Comparison of ENCODE assay signal across 8 mouse cellular contexts in the genomic region with DNA sequence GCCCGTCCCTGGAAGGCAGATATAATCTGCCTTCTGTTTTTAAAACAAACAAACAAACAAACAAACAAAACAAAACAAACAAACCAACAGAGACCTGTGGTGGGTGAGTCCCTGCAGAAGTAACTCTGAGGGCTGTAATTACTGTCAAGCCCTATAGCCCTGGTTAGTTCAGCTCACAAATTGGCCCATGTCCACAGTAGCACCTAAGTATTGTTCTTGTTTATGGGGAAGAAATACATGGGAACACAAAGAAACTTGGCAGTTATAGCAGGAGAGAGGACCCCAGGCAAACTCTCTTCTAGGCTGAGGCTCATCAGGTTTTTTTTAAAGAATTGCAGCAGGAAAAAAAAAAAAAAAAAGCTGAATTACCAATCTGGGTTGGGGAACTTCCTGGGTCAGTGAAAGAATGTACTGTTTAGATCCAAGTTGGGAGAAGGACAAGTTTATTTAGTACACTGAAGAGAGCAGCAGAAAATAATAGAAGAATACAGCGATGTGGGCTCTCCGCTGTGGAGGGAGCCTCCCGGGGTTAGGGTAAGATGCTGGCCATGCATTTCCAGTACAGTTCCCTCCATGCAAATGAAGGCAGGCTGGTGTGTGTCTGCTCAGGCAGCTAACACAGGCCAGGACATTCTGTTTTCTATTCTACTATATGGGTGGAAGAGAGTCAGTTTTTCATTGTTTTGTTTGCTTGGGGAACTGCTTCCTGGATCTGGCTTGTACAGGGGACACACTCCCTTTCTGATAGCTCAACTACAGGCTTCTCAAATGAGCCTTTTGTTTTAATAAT. TPM values are rescaled to one million over a fixed set of nuclear protein-coding genes. Genes with fewer than 3 reads are reported as not detected.
A peak's percentile ranks its signal among the peaks of the same experiment; 100 is the strongest.
DNase-seq lines count a peak whose midpoint lies in the region; ATAC-seq and TF ChIP-seq lines count a peak whose summit lies in the region.

No protein-coding gene starts in this region.

- dilution Hi-C loops in CH12.LX (cut with MboI; ENCODE audit: extremely low pct_ligation_motif_present, extremely low pct_unique_long_range_greater_than_20kb, low sequenced_read_pairs) = no loop called here

- H3K79me2 ChIP-seq in CH12.LX (replicated peaks; ENCODE audit: control insufficient read depth, extremely low read depth, insufficient read depth, poor library complexity, severe bottlenecking) = no peaks in the 10 kb centered on the region

- TF ChIP-seq EP300 in CH12.LX (IDR thresholded peaks at IDR 0.05; ENCODE audit: low read length) = 0 out of 2 replicates have a peak, but pooled peaks have one; percentile 38

- 0 out of 2 replicates have a peak, but pooled peaks have one; percentile 19 for TF ChIP-seq POLR2A in CH12.LX (IDR thresholded peaks at IDR 0.05; ENCODE audit: low read depth, low read length)
- no peak; the same call in 1 of the 2 replicates for TF ChIP-seq POLR2A in embryonic fibroblast, embryonic 13.5 days (IDR thresholded peaks at IDR 0.05; ENCODE audit: low read depth, low read length)

- H3K9me3 ChIP-seq in hindbrain, embryonic 15.5 days = no peaks in the 10 kb centered on the region
- H3K9me3 ChIP-seq in hindbrain, embryonic 11.5 days (ENCODE audit: control insufficient read depth, low read length) = no peaks in the 10 kb centered on the region
- H3K9me3 ChIP-seq in CH12.LX (replicated peaks; ENCODE audit: low read length) = peaks cover 3% of the 10 kb centered on the region
- H3K9me3 ChIP-seq in limb, embryonic 13.5 days = no peaks in the 10 kb centered on the region

- no peak for TF ChIP-seq CTCF in CH12.LX (conservative IDR thresholded peaks at IDR 0.05 in 1 of 2, IDR thresholded peaks at IDR 0.05 in 1 of 2; ENCODE audit: low read depth in 2 of 2, low read length in 2 of 2)
- TF ChIP-seq CTCF in embryonic fibroblast, embryonic 13.5 days (IDR thresholded peaks at IDR 0.05; ENCODE audit: borderline replicate concordance, insufficient read depth, low read length) = no peak

- peak overlapping the region; percentile 58 for H3K27ac ChIP-seq in hindbrain, embryonic 15.5 days (replicated peaks)
- H3K27ac ChIP-seq in hindbrain, embryonic 11.5 days (ENCODE audit: low read depth, low read length) = no peak overlapping the region
- peak overlapping the region; percentile 31 for H3K27ac ChIP-seq in CH12.LX (ENCODE audit: insufficient read depth, low read depth)
- H3K27ac ChIP-seq in embryonic fibroblast, embryonic 13.5 days (ENCODE audit: insufficient read depth, low read length) = peak overlapping the region; percentile 78
- H3K27ac ChIP-seq in limb, embryonic 13.5 days = peak overlapping the region; percentile 7; the same call in 1 of the 2 replicates

- peaks cover 7% of the 10 kb centered on the region for H3K4me1 ChIP-seq in hindbrain, embryonic 15.5 days (replicated peaks)
- no peaks in the 10 kb centered on the region for H3K4me1 ChIP-seq in hindbrain, embryonic 11.5 days (replicated peaks; ENCODE audit: control insufficient read depth, insufficient read depth, low read length)
- peaks cover 37 to 69% of the 10 kb centered on the region in 2 experiments for H3K4me1 ChIP-seq in CH12.LX (ENCODE audit: control insufficient read depth in 1 of 2, insufficient read depth in 2 of 2)
- peaks cover 10% of the 10 kb centered on the region for H3K4me1 ChIP-seq in embryonic fibroblast, embryonic 13.5 days (ENCODE audit: control insufficient read depth, insufficient read depth, low read length)
- peaks cover 9% of the 10 kb centered on the region for H3K4me1 ChIP-seq in limb, embryonic 13.5 days

- WGBS in hindbrain, embryonic 15.5 days = 32% methylated on average over 4 of the region's 4 CpGs
- 48% methylated on average over 4 of the region's 4 CpGs for WGBS in hindbrain, embryonic 11.5 days
- WGBS in limb, embryonic 13.5 days = 50% methylated on average over 4 of the region's 4 CpGs

- no peak overlapping the region for H3K4me3 ChIP-seq in hindbrain, embryonic 15.5 days
- no peak overlapping the region for H3K4me3 ChIP-seq in hindbrain, embryonic 11.5 days (ENCODE audit: low read depth, low read length)
- H3K4me3 ChIP-seq in CH12.LX (replicated peaks in 1 of 3; ENCODE audit: low read depth in 2 of 3, low read length in 2 of 3, poor library complexity in 1 of 3) = no peak overlapping the region
- H3K4me3 ChIP-seq in embryonic fibroblast, embryonic 13.5 days (ENCODE audit: insufficient read depth, low read length) = no peak overlapping the region
- H3K4me3 ChIP-seq in limb, embryonic 13.5 days = no peak overlapping the region

- H3K36me3 ChIP-seq in hindbrain, embryonic 15.5 days = no peaks in the 10 kb centered on the region
- no peaks in the 10 kb centered on the region for H3K36me3 ChIP-seq in hindbrain, embryonic 11.5 days (ENCODE audit: control insufficient read depth, insufficient read depth, low read length)
- no peaks in the 10 kb centered on the region for H3K36me3 ChIP-seq in CH12.LX (replicated peaks in 1 of 2; ENCODE audit: control insufficient read depth in 1 of 2, insufficient read depth in 1 of 2, low read length in 1 of 2)
- H3K36me3 ChIP-seq in limb, embryonic 13.5 days = no peaks in the 10 kb centered on the region

- in situ Hi-C loops in CH12.LX (cut with MboI; ENCODE audit: low pct_ligation_motif_present, low pct_unique_long_range_greater_than_20kb, low sequenced_read_pairs) = no loop called here

- H3K27me3 ChIP-seq in hindbrain, embryonic 15.5 days = no peaks in the 10 kb centered on the region
- no peaks in the 10 kb centered on the region for H3K27me3 ChIP-seq in hindbrain, embryonic 11.5 days (ENCODE audit: control insufficient read depth, insufficient read depth, low read length)
- H3K27me3 ChIP-seq in CH12.LX (replicated peaks) = no peaks in the 10 kb centered on the region
- H3K27me3 ChIP-seq in limb, embryonic 13.5 days = no peaks in the 10 kb centered on the region

- no peak for TF ChIP-seq RAD21 in CH12.LX (IDR thresholded peaks at IDR 0.05; ENCODE audit: low read depth, low read length)

- no peak overlapping the region for H3K9ac ChIP-seq in hindbrain, embryonic 15.5 days
- H3K9ac ChIP-seq in hindbrain, embryonic 11.5 days (ENCODE audit: low read depth, low read length) = no peak overlapping the region
- peak overlapping the region; percentile 29; the same call in 1 of the 2 replicates for H3K9ac ChIP-seq in CH12.LX (ENCODE audit: insufficient read depth, low read depth)
- no peak overlapping the region for H3K9ac ChIP-seq in limb, embryonic 13.5 days

- ATAC-seq in hindbrain, embryonic 15.5 days (ENCODE audit: low FRiP score, low read depth) = no peak
- no peak for ATAC-seq in hindbrain, embryonic 11.5 days (ENCODE audit: low FRiP score)
- no peak for ATAC-seq in limb, embryonic 13.5 days (ENCODE audit: low FRiP score, low read depth)

- H3K4me2 ChIP-seq in hindbrain, embryonic 15.5 days = no peak overlapping the region
- H3K4me2 ChIP-seq in hindbrain, embryonic 11.5 days (replicated peaks; ENCODE audit: low read depth, low read length) = no peak overlapping the region
- peak overlapping the region; percentile 22 for H3K4me2 ChIP-seq in CH12.LX (ENCODE audit: insufficient read depth, low read depth, poor library complexity, severe bottlenecking)
- no peak overlapping the region for H3K4me2 ChIP-seq in limb, embryonic 13.5 days (replicated peaks)

- intact Hi-C loops in left cerebral cortex, postnatal 4 days (cut with DNase I) = no loop called here

- no peak for DNase-seq in hindbrain, embryonic 11.5 days (ENCODE audit: low spot score)
- peak; percentile 46 for DNase-seq in CH12.LX (ENCODE audit: extremely low read depth)
- DNase-seq in left cerebral cortex, postnatal 4 days = no peak
- DNase-seq in retina, postnatal 1 day = no peak
- no peak for DNase-seq in gastrocnemius, adult 18-20 months (ENCODE audit: low spot score)

TF ChIP-seq in CH12.LX, 34 proteins besides CTCF, POLR2A, EP300 and RAD21 (continues in another document):
- TF ChIP-seq NELFE (IDR thresholded peaks at IDR 0.05; ENCODE audit: low read depth, low read length) = no peak
- TF ChIP-seq POLR2AphosphoS2 (IDR thresholded peaks at IDR 0.05; ENCODE audit: low read depth, low read length) = no peak
- TF ChIP-seq MXI1 (IDR thresholded peaks at IDR 0.05; ENCODE audit: low read depth, low read length) = no peak
- TF ChIP-seq UBTF (IDR thresholded peaks at IDR 0.05; ENCODE audit: low read depth, low read length) = no peak
- no peak for TF ChIP-seq CHD1 (IDR thresholded peaks at IDR 0.05; ENCODE audit: low read depth, low read length)
- TF ChIP-seq HCFC1 (IDR thresholded peaks at IDR 0.05; ENCODE audit: low read depth, low read length) = no peak
- no peak for TF ChIP-seq RCOR1 (conservative IDR thresholded peaks at IDR 0.05; ENCODE audit: low read depth, low read length)
- no peak for TF ChIP-seq JUN (IDR thresholded peaks at IDR 0.05; ENCODE audit: insufficient read depth, low read depth, low read length)
- TF ChIP-seq JUND (conservative IDR thresholded peaks at IDR 0.05; ENCODE audit: low read depth, low read length) = no peak
- no peak for TF ChIP-seq MAFK (IDR thresholded peaks at IDR 0.05; ENCODE audit: insufficient replicate concordance, low read length)
- TF ChIP-seq MYC (IDR thresholded peaks at IDR 0.05; ENCODE audit: low read depth, low read length) = 0 out of 2 replicates have a peak, but pooled peaks have one; percentile 15
- no peak for TF ChIP-seq USF2 (conservative IDR thresholded peaks at IDR 0.05; ENCODE audit: low read depth, low read length)

RNA-seq across cellular contexts. Expression of a gene that starts 22.1 kb away (rescaled TPM):
- 45.3 and 53.2 TPM in 2 replicates for polyA plus RNA-seq in hindbrain, embryonic 15.5 days (2015; fragmentation: Nextera tagmentation; extraction: Ambion mirVana)
- polyA plus RNA-seq in hindbrain, embryonic 11.5 days (2014; fragmentation: Nextera tagmentation; extraction: Ambion mirVana) = 3.6 and 5.7 TPM in 2 replicates
- 6.6 and 7.3 TPM in 2 replicates for total RNA-seq in CH12.LX (2012; rRNA removed)
- 1.8 and 2.4 TPM in 2 replicates for total RNA-seq in CH12.LX (2014; rRNA removed)
- polyA plus RNA-seq in CH12.LX (2012; ENCODE audit: insufficient read length, low read depth) = 2.1 and 2.9 TPM in 2 replicates
- 1.7 and 2.1 TPM in 2 replicates for polyA plus RNA-seq in embryonic fibroblast, embryonic 13.5 days (2011; ENCODE audit: insufficient read length, low read depth, missing spikeins)
- 15.3 and 18.8 TPM in 2 replicates for polyA plus RNA-seq in limb, embryonic 13.5 days (2015; fragmentation: Nextera tagmentation; extraction: Ambion mirVana)
- 100 to 1,000 TPM; 124 to 132 TPM for total RNA-seq in left cerebral cortex, postnatal 4 days (2021)
- under 1 TPM; 0.47 to 0.53 TPM for total RNA-seq in gastrocnemius, adult 18-20 months (2021)

RNA-seq across cellular contexts. Expression of a gene that starts 22.6 kb away (rescaled TPM):
- polyA plus RNA-seq in hindbrain, embryonic 15.5 days (2015; fragmentation: Nextera tagmentation; extraction: Ambion mirVana) = 0.13 and 0.21 TPM in 2 replicates
- 0.66 and 1.2 TPM in 2 replicates for polyA plus RNA-seq in hindbrain, embryonic 11.5 days (2014; fragmentation: Nextera tagmentation; extraction: Ambion mirVana)
- total RNA-seq in CH12.LX (2012; rRNA removed) (3.1 and 3.4 TPM in 2 replicates), CH12.LX (2014; rRNA removed) (3.6 and 4.3 TPM in 2 replicates)
- 5.0 and 5.9 TPM in 2 replicates for polyA plus RNA-seq in CH12.LX (2012; ENCODE audit: insufficient read length, low read depth)
- polyA plus RNA-seq in embryonic fibroblast, embryonic 13.5 days (2011; ENCODE audit: insufficient read length, low read depth, missing spikeins) = not detected in 2 replicates
- 4.8 and 5.3 TPM in 2 replicates for polyA plus RNA-seq in limb, embryonic 13.5 days (2015; fragmentation: Nextera tagmentation; extraction: Ambion mirVana)
- under 1 TPM; 0.20 to 0.30 TPM for total RNA-seq in left cerebral cortex, postnatal 4 days (2021)
- total RNA-seq in gastrocnemius, adult 18-20 months (2021) = not detected
